Mouse (Mus musculus): ENCODE measurements at regions not wholly inside any gene's neighbourhood (a gene's known extent, or its start where the extent isn't known, plus 50 kb on each side); places are given as distances from the start of the nearest gene placed in this dataset.

GRCm38 (mm10) chr12:110385801-110386599 lies 60.9 kb upstream of the Ppp2r5c start:
- H3K36me3 ChIP-seq (ENCODE audit: insufficient read depth, low read length), result no peaks in the 10 kb centered on the region
- no peaks in the 10 kb centered on the region for H3K4me1 ChIP-seq (replicated peaks; ENCODE audit: insufficient read depth, low read length)
- H3K27me3 ChIP-seq (ENCODE audit: insufficient read depth, low read length), result no peaks in the 10 kb centered on the region; the same call in 1 of the 2 replicates
- 46% methylated on average over 20 of the region's 20 CpGs for WGBS
- no peak overlapping the region for H3K27ac ChIP-seq
- no peak overlapping the region for H3K9ac ChIP-seq (ENCODE audit: low read depth, low read length)
- H3K9me3 ChIP-seq (replicated peaks; ENCODE audit: low read length), result no peaks in the 10 kb centered on the region
- DNase-seq (ENCODE audit: low spot score) (no peak), ATAC-seq (replicated peaks; ENCODE audit: low FRiP score, low read depth) (no peak)
- H3K4me2 ChIP-seq (ENCODE audit: low read length), result no peak overlapping the region
- no peak for TF ChIP-seq CTCF (IDR thresholded peaks at IDR 0.05; ENCODE audit: low read depth)
- no peak overlapping the region for H3K4me3 ChIP-seq (replicated peaks; ENCODE audit: low read depth, low read length)

GRCm38 (mm10) chr12:110387056-110387455 lies 59.9 kb upstream of the Ppp2r5c start:
- Histone ChIP-seq H3K27me3 (ENCODE audit: insufficient read depth, low read length) (no peaks in the 10 kb centered on the region; the same call in 1 of the 2 replicates), H3K27ac (no peak overlapping the region), H3K9me3 (replicated peaks; ENCODE audit: low read length) (no peaks in the 10 kb centered on the region), H3K36me3 (ENCODE audit: insufficient read depth, low read length) (no peaks in the 10 kb centered on the region), H3K4me1 (replicated peaks; ENCODE audit: insufficient read depth, low read length) (no peaks in the 10 kb centered on the region), H3K9ac (ENCODE audit: low read depth, low read length) (no peak overlapping the region), H3K4me2 (ENCODE audit: low read length) (no peak overlapping the region), H3K4me3 (replicated peaks; ENCODE audit: low read depth, low read length) (no peak overlapping the region)
- TF ChIP-seq CTCF (IDR thresholded peaks at IDR 0.05; ENCODE audit: low read depth), result no peak
- DNase-seq (ENCODE audit: low spot score) (no peak), ATAC-seq (replicated peaks; ENCODE audit: low FRiP score, low read depth) (no peak)
- WGBS, result 35% methylated on average over 11 of the region's 11 CpGs

GRCm38 (mm10) chr12:110387567-110387966 lies 59.4 kb upstream of the Ppp2r5c start:
- no peak overlapping the region for H3K4me3 ChIP-seq (replicated peaks; ENCODE audit: low read depth, low read length)
- DNase-seq (ENCODE audit: low spot score) (no peak), ATAC-seq (replicated peaks; ENCODE audit: low FRiP score, low read depth) (no peak)
- no peak overlapping the region for H3K9ac ChIP-seq (ENCODE audit: low read depth, low read length)
- no peak for TF ChIP-seq CTCF (IDR thresholded peaks at IDR 0.05; ENCODE audit: low read depth)
- no peaks in the 10 kb centered on the region for H3K9me3 ChIP-seq (replicated peaks; ENCODE audit: low read length)
- H3K27me3 ChIP-seq (ENCODE audit: insufficient read depth, low read length), result no peaks in the 10 kb centered on the region; the same call in 1 of the 2 replicates
- WGBS, result 52% methylated on average over 4 of the region's 4 CpGs
- H3K4me1 ChIP-seq (replicated peaks; ENCODE audit: insufficient read depth, low read length), result no peaks in the 10 kb centered on the region
- H3K4me2 ChIP-seq (ENCODE audit: low read length), result no peak overlapping the region
- H3K36me3 ChIP-seq (ENCODE audit: insufficient read depth, low read length), result no peaks in the 10 kb centered on the region
- no peak overlapping the region for H3K27ac ChIP-seq

GRCm38 (mm10) chr12:110389439-110389838 lies 57.5 kb upstream of the Ppp2r5c start:
- no peak overlapping the region for H3K27ac ChIP-seq
- no peak for DNase-seq (ENCODE audit: low spot score)
- H3K4me3 ChIP-seq (replicated peaks; ENCODE audit: low read depth, low read length), result no peak overlapping the region
- no peaks in the 10 kb centered on the region for H3K9me3 ChIP-seq (replicated peaks; ENCODE audit: low read length)
- no peaks in the 10 kb centered on the region; the same call in 1 of the 2 replicates for H3K27me3 ChIP-seq (ENCODE audit: insufficient read depth, low read length)
- no peak for ATAC-seq (replicated peaks; ENCODE audit: low FRiP score, low read depth)
- no peak overlapping the region for H3K4me2 ChIP-seq (ENCODE audit: low read length)
- TF ChIP-seq CTCF (IDR thresholded peaks at IDR 0.05; ENCODE audit: low read depth), result no peak
- H3K9ac ChIP-seq (ENCODE audit: low read depth, low read length), result no peak overlapping the region
- no peaks in the 10 kb centered on the region for H3K4me1 ChIP-seq (replicated peaks; ENCODE audit: insufficient read depth, low read length)
- H3K36me3 ChIP-seq (ENCODE audit: insufficient read depth, low read length), result no peaks in the 10 kb centered on the region
- WGBS, result 73% methylated on average over 12 of the region's 12 CpGs

GRCm38 (mm10) chr12:110391464-110391863 lies 55.5 kb upstream of the Ppp2r5c start:
- Histone ChIP-seq H3K36me3 (ENCODE audit: insufficient read depth, low read length) (no peaks in the 10 kb centered on the region), H3K27me3 (ENCODE audit: insufficient read depth, low read length) (no peaks in the 10 kb centered on the region; the same call in 1 of the 2 replicates), H3K9ac (ENCODE audit: low read depth, low read length) (no peak overlapping the region), H3K4me1 (replicated peaks; ENCODE audit: insufficient read depth, low read length) (no peaks in the 10 kb centered on the region), H3K9me3 (replicated peaks; ENCODE audit: low read length) (no peaks in the 10 kb centered on the region), H3K27ac (no peak overlapping the region), H3K4me2 (ENCODE audit: low read length) (no peak overlapping the region), H3K4me3 (replicated peaks; ENCODE audit: low read depth, low read length) (no peak overlapping the region)
- TF ChIP-seq CTCF (IDR thresholded peaks at IDR 0.05; ENCODE audit: low read depth), result no peak
- DNase-seq (ENCODE audit: low spot score) (peak; percentile 80), ATAC-seq (replicated peaks; ENCODE audit: low FRiP score, low read depth) (no peak; the same call in 1 of the 2 replicates)
- 15% methylated on average over 8 of the region's 8 CpGs for WGBS

GRCm38 (mm10) chr12:110393555-110393954 lies 53.4 kb upstream of the Ppp2r5c start:
- Histone ChIP-seq H3K36me3 (ENCODE audit: insufficient read depth, low read length) (no peaks in the 10 kb centered on the region), H3K4me3 (replicated peaks; ENCODE audit: low read depth, low read length) (no peak overlapping the region), H3K9ac (ENCODE audit: low read depth, low read length) (no peak overlapping the region), H3K9me3 (replicated peaks; ENCODE audit: low read length) (no peaks in the 10 kb centered on the region), H3K4me2 (ENCODE audit: low read length) (no peak overlapping the region), H3K4me1 (replicated peaks; ENCODE audit: insufficient read depth, low read length) (no peaks in the 10 kb centered on the region), H3K27ac (no peak overlapping the region), H3K27me3 (ENCODE audit: insufficient read depth, low read length) (no peaks in the 10 kb centered on the region; the same call in 1 of the 2 replicates)
- no peak for DNase-seq (ENCODE audit: low spot score)
- WGBS, result 86% methylated on average over 7 of the region's 7 CpGs
- no peak for ATAC-seq (replicated peaks; ENCODE audit: low FRiP score, low read depth)
- TF ChIP-seq CTCF (IDR thresholded peaks at IDR 0.05; ENCODE audit: low read depth), result no peak
